Mouse (Mus musculus): ENCODE results near the gene Qrsl1.

Qrsl1 gene

GRCm38 (mm10) chr10:43870752-43871151 is 30.8 kb downstream of the Qrsl1 start:
- peak; percentile 67 for DNase-seq (ENCODE audit: low spot score)

DNA sequence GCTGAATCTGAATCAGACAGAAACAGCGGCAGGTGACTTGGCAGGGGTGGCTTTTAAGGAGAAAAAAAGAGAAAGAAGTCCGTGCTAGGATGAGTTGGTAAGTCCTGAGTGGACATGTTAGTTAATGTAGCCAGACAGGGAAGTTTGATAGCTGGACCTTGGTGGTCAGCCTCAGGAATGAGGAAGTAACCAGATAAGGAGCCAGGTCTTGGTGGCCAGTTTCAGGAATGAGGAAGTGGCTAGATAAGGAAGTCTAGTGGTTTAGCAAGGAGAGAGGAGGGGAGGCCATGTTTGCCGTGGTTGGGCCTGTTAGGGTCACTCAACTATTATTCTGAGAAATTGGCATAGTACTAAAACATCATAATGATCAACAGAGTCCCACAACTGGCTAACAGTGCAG is 45.2 kb downstream of the Qrsl1 start:
- DNase-seq (ENCODE audit: low spot score) = no peak

DNA sequence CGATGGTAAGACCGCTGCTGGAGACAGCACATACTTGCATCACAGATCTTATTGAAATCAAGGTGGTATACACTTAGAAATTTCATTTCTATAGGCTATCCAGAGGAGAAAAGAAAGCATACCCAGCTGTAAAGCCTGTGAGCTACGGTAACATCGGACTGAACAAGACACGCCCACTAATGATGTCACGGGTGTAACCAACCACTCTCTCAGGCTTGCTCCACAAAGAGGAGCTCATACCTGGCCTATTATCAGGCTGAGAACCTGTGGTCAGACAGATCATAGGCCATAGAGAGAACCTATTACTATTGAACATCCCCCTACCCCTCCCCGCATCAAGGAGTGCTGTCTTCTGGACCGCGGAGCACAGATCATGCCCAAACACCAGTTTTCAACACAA is 45.6 kb downstream of the Qrsl1 start:
- DNase-seq (ENCODE audit: low spot score) = no peak

DNA sequence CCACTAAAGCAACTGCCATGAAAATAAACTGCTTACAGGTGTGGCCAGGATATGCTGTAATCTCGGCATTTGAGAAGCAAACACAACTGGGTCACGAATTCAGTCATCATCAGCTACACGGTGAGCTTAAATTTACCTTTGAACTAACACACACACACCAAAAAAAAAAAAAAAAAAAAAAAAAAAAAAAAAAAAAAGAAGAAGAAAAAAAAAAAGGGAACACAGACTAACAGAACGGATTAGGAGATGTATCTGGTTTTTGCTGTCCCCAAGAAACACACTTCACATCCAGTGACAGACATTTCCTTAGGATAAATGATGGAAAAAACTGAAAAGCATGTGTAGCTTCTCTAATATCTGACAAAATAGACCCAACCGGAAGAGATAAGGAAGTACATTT is 49.6 kb downstream of the Qrsl1 start:
- DNase-seq (ENCODE audit: low spot score) = no peak

DNA sequence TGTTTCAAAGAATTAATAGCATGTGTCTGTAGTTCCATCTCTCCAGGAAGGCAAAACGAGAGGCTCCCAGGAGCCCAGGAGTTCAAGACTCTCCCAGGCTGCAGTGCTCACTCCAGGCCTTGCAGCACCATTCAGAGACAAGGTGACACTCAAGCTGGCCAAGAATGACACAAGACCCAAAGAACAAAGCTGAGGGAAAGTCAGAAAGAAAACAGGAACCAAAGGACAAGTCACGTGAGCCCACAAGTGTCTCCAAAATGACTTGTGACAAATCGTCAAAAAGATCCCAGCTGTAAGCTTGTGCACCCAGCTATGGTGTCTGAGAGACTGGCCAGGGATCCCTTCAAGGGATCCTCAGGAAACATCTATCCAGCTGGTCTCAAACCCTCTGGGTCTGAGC is 52.1 kb downstream of the Qrsl1 start:
- DNase-seq (ENCODE audit: low spot score) = no peak

- DNase-seq (ENCODE audit: low spot score) = no peak
These were observed 55.4 kb downstream of the Qrsl1 start for GRCm38 (mm10) chr10:43846141-43846622.

GRCm38 (mm10) chr10:43845442-43845841 is 56.1 kb downstream of the Qrsl1 start:
- no peak for DNase-seq (ENCODE audit: low spot score)

DNA sequence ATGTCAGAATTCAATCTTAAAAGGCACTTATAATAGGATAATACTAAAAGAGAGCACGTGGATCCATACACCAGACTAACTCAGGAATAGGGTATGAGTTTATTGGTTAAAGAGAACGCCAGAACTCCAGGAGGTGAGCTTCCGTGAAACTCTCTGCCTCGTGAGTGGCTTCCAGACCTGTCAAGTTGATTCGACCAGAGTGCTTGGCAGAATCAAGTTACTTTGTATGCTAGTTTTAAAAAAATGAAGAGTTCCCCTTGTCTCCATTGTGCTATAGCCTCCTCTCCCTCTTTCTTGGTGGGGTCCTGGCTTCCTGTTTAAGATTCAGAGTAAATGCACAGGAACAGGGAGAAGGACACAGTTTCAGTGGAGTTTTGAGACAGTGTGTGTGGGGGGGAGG is 60.1 kb downstream of the Qrsl1 start:
- no peak for DNase-seq (ENCODE audit: low spot score)

- no peak for DNase-seq (ENCODE audit: low spot score)
These were observed 68.7 kb downstream of the Qrsl1 start for GRCm38 (mm10) chr10:43832868-43833267.

DNA sequence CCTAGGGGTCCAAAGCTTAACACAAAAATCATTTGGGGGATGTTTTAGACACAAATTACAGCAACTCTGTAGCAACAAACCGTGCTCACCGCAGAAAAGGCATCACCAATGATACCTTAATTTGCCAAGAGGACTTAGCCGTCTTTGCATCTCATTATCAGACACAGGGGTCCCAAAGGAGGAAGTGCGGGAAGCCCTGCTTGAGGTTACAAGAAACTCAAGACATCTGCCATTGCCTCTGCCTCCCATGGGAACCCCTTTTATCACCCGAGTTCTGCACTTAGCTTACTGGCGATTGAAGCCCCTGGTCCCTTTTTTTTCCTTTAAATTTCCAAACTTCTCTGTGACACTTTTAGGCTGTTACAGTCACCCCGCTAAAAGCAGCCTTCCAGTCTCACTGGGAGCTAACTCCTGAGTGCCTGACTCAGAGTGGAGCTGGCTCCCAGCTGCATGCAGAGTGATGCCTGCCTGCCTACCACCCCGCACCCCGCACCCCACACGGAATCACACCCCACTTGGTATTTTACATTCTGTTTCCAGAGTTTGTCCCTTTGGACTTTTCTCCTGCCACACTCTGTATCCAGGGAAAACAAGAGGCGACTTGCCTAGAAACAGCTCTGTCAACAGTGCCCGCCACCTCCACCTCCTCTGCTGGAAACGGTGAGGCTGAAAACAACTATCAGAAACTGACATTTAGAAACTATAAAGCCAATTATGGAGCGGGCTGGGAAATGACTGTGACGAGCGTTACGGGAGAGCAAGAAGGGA is 71.1 kb downstream of the Qrsl1 start:
- DNase-seq (ENCODE audit: low spot score) = no peak

GRCm38 (mm10) chr10:43828686-43829015 is 72.9 kb downstream of the Qrsl1 start:
- DNase-seq (ENCODE audit: low spot score) = no peak

- DNase-seq (ENCODE audit: low spot score) = no peak
These were observed 73.4 kb downstream of the Qrsl1 start for GRCm38 (mm10) chr10:43827958-43828685.

DNA sequence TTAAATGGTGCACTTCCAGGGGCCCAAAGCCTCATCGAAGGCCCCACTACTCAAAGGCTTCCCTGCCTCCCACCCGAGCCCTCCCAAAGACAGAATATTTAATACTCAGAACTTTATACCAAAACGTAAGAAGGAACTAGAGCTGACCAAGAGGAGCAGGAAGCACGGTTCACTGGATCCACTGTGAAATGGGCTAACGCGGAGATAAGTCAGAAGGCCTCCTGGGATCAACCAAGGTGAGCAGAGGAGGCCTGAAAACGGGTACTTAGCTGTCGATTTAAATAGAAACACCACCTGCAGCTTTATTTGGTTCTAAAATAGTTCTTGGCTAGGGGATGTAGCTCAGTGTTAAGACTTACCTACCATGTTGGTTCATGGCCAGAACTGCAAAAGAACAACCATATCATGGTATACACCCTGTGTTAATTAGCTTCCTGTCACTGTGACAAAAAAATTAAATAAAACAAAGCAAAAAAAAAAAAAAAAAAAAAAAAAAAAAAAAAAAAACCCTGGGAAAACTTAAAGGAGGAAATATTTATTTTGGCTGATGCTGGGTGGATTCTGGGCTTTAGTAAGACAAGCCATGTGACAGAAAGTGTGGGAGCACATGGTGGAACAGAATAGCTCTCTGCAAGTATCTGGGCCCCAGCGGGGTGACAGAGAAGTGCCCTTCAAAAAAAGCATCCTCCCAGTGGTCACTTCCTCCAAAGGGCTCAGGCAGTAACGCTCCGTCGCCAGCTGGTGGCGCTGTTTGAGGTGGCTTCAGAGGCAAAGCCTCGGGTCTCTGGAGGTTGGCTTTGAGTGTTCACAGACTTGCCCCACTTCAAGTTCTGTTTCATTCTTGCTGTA is 74.5 kb downstream of the Qrsl1 start:
- DNase-seq (ENCODE audit: low spot score) = no peak

GRCm38 (mm10) chr10:43825696-43826095 is 75.8 kb downstream of the Qrsl1 start:
- no peak for DNase-seq (ENCODE audit: low spot score)

GRCm38 (mm10) chr10:43824713-43825112 is 76.8 kb downstream of the Qrsl1 start:
- no peak for DNase-seq (ENCODE audit: low spot score)

All from retina, embryonic 14.5 days (tissue).